Mouse (Mus musculus): ENCODE measurements at regions not wholly inside any gene's neighbourhood (a gene's known extent, or its start where the extent isn't known, plus 50 kb on each side); places are given as distances from the start of the nearest gene placed in this dataset.

GRCm38 (mm10) chr9:23062057-23062655 is 160.7 kb upstream of the Bmper start:
- no peak for DNase-seq (ENCODE audit: extremely low read depth, insufficient read length, low spot score)

DNA sequence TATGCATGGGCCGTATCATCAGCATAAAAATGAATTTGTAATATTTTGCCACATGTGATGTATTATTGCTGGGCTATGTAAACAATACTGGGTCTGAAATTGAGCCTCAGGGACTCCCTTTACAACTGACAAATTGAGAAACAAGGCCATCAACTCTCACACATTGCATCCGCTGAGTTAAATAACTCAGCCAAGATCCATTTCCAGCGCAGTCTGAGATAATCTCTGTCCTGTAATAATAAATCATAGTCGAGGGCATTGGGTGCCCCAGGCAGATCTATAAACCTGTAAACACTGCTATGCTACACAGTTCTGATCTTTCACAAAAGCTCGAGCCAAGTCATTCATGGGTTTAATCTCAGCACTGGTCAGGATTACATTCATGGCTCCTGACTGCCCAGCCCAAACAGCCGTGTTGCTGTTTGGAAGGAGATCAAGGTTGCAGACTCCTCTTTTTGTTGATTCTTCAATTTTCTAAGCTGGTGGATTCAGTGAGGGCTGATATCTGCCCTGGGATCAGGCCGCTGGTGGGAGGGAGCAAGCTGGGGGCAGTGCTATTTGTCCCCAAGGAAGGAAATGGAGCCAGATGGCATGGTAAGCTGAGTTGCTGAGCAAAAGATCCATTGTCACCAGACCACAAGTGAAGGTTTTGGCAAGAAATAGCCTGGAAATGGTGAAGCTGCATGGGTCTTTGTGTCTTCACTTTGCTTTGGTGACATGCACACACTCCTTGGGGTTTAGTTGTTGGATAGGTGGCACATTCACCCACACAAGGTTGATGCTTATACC is 160.0 kb upstream of the Bmper start:
- no peak for DNase-seq (ENCODE audit: extremely low read depth, insufficient read length, low spot score)

GRCm38 (mm10) chr9:23064001-23064400 is 158.9 kb upstream of the Bmper start:
- DNase-seq (ENCODE audit: extremely low read depth, insufficient read length, low spot score), result no peak

DNA sequence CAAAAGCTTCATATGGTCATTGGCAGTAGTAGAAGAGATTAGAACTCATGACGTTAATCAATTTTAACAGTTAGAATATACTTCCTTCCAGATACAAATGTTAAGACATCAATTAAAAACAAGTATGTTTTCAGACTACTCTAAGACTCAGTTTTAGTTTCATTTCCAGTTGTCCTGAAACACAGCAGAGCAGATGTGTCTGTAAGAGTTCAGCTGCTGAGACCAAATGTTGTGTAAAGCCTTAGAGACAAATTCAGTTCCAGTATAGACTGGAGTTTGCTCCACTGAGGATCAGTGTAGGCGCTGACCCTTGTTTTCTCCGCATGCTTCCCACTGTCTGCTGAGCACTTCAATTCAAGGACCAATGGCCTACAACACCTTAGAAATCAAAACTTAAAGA is 158.1 kb upstream of the Bmper start:
- DNase-seq (ENCODE audit: extremely low read depth, insufficient read length, low spot score), result no peak

DNA sequence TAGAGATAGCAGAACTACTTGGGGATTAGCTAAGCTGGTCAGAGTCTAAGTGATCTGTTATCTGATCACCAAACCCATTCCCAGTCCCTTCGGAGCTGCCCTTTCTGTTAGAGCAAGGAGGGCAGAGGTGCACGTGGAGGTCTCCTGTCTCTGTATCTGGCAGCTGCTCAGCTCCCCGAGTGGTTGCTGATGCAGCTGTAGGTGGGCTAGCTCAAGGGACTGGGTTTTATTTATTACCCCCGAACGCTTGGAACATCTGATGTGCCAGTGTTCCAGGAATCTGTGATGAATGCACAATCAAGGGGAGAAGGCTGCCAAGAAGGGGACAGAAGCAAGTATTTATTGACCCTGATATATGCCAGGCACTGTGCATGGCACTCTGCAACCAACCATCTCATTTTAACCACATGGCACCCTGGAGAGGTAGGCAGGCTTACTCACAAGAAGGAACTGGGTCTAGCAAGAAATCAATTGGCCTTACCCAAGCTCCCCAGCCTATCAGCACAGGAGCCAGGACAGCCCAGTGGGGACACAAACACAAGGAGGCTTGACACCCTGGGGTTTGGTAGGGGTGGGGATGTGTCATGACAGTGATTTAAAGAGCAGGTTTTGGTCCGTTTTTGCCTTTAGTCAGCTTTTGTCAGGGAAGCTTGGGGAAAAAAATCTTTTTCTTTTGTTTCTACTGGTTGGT is 154.6 kb upstream of the Bmper start:
- no peak for DNase-seq (ENCODE audit: extremely low read depth, insufficient read length, low spot score)

GRCm38 (mm10) chr9:23069161-23069560 is 153.7 kb upstream of the Bmper start:
- no peak for DNase-seq (ENCODE audit: extremely low read depth, insufficient read length, low spot score)

- no peak for DNase-seq (ENCODE audit: extremely low read depth, insufficient read length, low spot score)
These were observed 151.9 kb upstream of the Bmper start for GRCm38 (mm10) chr9:23071006-23071405.

- DNase-seq (ENCODE audit: extremely low read depth, insufficient read length, low spot score), result no peak
These were observed 150.1 kb upstream of the Bmper start for GRCm38 (mm10) chr9:23072741-23073140.

DNA sequence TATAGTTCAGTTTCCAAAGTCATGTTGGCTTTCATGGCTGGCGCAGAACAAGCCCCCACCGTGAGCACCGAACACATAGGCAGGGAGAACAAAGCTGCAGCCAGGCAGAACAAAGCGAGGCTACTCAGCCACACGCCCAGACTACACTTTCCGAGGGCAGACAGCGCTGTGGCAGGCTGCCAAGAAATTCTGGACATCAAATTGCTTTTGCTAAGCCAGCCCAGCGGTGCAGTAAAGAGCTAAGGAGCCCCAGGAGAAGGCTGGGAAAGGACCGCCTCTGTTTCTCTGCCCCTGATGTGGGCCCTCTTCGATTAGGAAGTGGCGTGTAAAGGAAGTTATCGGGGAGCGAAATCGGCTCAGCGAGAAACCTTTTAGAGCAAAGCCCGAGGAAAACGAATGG is 139.3 kb upstream of the Bmper start:
- no peak for DNase-seq (ENCODE audit: extremely low read depth, insufficient read length, low spot score)

DNA sequence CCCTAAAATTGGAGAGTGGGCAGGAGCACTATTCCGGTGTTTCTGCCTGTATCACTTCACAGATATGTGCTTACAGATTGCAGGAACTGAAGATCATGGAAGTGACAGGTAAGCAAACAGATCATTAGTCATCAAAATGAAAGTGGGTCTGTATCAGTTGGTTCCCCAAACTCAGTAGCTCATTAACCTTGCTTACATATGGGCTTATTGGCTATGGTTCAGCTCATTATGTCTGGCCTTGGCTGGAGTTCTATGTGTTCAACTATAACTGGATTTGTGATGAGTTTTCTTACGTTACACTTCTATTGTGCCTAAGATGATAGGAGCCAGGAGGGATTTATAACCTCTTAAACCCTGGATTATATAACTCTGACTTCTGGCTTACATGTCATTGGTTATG is 133.5 kb upstream of the Bmper start:
- DNase-seq (ENCODE audit: extremely low read depth, insufficient read length, low spot score), result no peak

- DNase-seq (ENCODE audit: extremely low read depth, insufficient read length, low spot score), result no peak
These were observed 125.6 kb upstream of the Bmper start for GRCm38 (mm10) chr9:23097134-23097789.

DNA sequence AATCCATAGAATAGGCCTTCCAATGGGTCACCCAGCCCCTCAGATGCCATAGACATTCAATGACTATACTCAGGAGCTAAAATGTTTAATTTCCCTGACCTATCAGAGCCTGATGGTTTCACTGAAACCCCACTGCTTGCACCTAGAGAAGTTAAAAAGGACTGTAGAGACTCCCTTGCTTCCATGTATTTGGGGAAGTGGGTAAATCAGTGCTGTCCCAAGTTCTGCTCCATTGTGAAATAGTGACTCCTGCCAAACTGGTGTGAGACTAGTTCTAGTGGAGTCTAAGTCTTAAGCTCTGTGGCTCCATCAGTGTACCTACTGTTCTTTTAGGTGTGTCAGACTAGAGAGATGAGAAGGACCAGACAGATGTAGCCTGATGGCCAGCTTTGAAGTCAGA is 121.3 kb upstream of the Bmper start:
- no peak for DNase-seq (ENCODE audit: extremely low read depth, insufficient read length, low spot score)

DNA sequence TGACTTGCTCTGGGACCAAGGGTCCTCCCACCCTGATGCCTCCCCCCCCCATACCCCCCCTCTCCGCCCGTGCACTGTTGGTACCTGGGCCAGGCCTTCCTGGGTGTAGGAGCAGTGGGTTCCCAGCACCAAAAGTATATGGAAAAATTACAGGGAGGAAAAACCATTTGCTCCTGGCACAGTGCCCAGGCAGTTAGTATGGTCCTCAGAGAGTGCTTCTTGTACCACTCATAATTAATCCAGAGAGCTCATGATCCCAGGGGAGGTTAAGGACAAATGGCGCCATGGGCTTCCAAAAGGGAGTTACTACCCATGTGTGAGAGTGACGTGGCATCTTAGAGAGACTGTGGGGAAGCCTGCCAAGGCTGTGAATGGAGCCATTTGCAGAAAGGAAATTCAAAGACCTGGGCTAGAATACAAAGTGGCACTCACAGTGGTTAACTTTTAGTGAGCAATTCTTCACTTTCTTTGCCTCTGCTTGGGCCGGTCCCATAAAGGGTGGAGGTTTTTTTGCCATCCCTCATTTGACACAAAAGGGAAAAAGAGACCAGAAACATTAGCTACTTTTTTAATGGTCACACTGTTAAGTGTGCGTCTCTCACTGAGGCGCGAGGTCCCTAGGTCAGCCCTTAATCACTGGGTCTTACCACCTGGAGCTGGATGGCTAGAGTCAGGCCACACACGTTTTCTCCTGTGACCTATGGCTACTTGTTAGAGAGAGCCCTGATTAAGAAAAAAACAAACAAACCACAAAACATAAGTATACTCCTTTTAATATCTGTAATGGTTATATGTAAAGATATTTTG is 120.7 kb upstream of the Bmper start:
- DNase-seq (ENCODE audit: extremely low read depth, insufficient read length, low spot score), result peak; percentile 10

DNA sequence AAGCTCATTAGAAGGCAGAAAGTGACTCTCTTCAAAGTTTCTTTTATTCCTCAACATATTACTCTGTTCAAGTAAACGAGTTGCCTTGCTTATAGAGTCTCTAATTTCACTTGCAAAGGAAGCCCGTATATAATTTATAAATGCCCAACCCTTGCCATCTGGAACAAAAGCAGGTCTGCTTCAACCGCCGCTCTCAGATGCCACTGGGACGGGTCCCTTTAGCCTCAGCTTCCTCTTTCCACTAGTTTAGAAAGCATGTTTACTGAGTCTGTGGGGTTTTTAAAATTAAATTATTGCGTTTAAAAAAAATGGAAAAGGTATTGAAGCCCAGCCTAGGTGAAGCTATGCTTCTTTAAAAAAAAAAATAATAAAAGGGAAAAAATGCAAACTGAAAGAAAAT is 111.4 kb upstream of the Bmper start:
- DNase-seq (ENCODE audit: extremely low read depth, insufficient read length, low spot score), result no peak

- no peak for DNase-seq (ENCODE audit: extremely low read depth, insufficient read length, low spot score)
These were observed 107.8 kb upstream of the Bmper start for GRCm38 (mm10) chr9:23115026-23115425.

- DNase-seq (ENCODE audit: extremely low read depth, insufficient read length, low spot score), result no peak
These were observed 107.3 kb upstream of the Bmper start for GRCm38 (mm10) chr9:23115540-23115939.

GRCm38 (mm10) chr9:23116311-23116710 is 106.6 kb upstream of the Bmper start:
- DNase-seq (ENCODE audit: extremely low read depth, insufficient read length, low spot score), result no peak

DNA sequence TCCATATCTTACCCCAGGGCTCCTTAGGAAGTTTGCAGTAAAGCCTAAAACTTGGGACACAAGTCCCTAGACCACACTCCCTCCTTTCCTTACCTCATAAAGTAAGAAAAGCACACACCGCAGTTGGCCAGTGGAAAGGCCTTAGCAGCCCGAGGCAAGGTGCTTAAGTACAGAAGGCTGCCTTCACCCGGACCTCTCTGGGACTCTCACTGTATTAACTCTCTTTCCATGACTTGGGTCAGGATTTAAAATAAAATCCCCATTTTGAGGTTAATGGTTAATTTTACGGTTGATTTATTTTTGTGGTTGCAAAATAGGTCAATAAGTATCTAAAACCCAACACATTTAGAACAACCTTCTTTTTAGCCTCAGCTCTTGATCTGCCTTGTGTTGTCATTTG is 103.1 kb upstream of the Bmper start:
- DNase-seq (ENCODE audit: extremely low read depth, insufficient read length, low spot score), result no peak

DNA sequence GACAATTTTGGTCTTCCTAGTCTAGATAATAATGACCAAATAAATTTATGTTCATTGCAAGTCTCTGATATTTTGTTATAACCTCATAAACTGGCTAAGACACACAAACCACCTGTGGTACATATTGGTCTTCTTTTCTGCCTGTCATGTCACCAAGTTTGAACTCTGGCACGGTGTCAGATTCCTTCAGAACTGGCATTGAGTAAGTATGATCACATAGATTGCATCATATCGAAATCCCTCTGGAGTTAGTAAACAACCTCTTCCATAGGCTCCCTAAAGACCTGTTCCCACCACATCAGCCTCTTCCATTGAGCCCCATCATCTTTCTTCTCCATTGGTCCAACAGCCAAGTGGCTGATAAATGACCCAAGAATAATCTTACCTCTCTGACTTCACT is 102.1 kb upstream of the Bmper start:
- no peak for DNase-seq (ENCODE audit: extremely low read depth, insufficient read length, low spot score)

- DNase-seq (ENCODE audit: extremely low read depth, insufficient read length, low spot score), result no peak
These were observed 100.4 kb upstream of the Bmper start for GRCm38 (mm10) chr9:23122524-23122923.

- no peak for DNase-seq (ENCODE audit: extremely low read depth, insufficient read length, low spot score)
These were observed 99.4 kb upstream of the Bmper start for GRCm38 (mm10) chr9:23123452-23123851.

All from 3134 (cell line).